ENCODE assay signal across 17 mouse cellular contexts in genomic region chr11:58193860-58194520, GRCm38 (mm10). TPM values are rescaled to one million over a fixed set of nuclear protein-coding genes. Genes with fewer than 3 reads are reported as not detected.
A peak's percentile ranks its signal among the peaks of the same experiment; 100 is the strongest.
DNase-seq lines count a peak whose midpoint lies in the region; ATAC-seq and TF ChIP-seq lines count a peak whose summit lies in the region.
"Had no signal": no experiment of that assay in that cellular context is flagged by ENCODE, and none has a peak within 500 bp of the region (broad histone marks: within the 10 kb centered on the region; RNA-seq: fewer than 3 reads in every experiment).

No protein-coding gene starts in this region.

- no peak overlapping the region for H3K9ac ChIP-seq in heart, embryonic 12.5 days
- no peak overlapping the region for H3K9ac ChIP-seq in kidney, postnatal 0 days (ENCODE audit: low read depth, low read length)
- H3K9ac ChIP-seq: limb, embryonic 12.5 days; midbrain, embryonic 12.5 days had no signal

- H3K4me1 ChIP-seq in heart, embryonic 12.5 days (replicated peaks): peaks cover 20% of the 10 kb centered on the region
- peaks cover 11% of the 10 kb centered on the region; the same call in 1 of the 2 replicates for H3K4me1 ChIP-seq in kidney, postnatal 0 days (replicated peaks; ENCODE audit: insufficient read depth, low read length)
- H3K4me1 ChIP-seq: limb, embryonic 12.5 days had no signal

- H3K4me2 ChIP-seq in heart, embryonic 12.5 days: peak overlapping the region; percentile 11
- H3K4me2 ChIP-seq in kidney, postnatal 0 days (ENCODE audit: low read length): no peak overlapping the region
- H3K4me2 ChIP-seq: limb, embryonic 12.5 days; midbrain, embryonic 12.5 days had no signal

- H3K36me3 ChIP-seq in heart, embryonic 12.5 days: no peaks in the 10 kb centered on the region
- no peaks in the 10 kb centered on the region for H3K36me3 ChIP-seq in kidney, postnatal 0 days (ENCODE audit: insufficient read depth, low read length)
- H3K36me3 ChIP-seq: limb, embryonic 12.5 days; midbrain, embryonic 12.5 days had no signal

- TF ChIP-seq CTCF in kidney, postnatal 0 days (IDR thresholded peaks at IDR 0.05; ENCODE audit: low read depth): no peak

- H3K4me3 ChIP-seq in heart, embryonic 12.5 days: no peak overlapping the region
- no peak overlapping the region for H3K4me3 ChIP-seq in kidney, postnatal 0 days (replicated peaks; ENCODE audit: low read depth, low read length)
- H3K4me3 ChIP-seq: layer of hippocampus, adult 2 months; limb, embryonic 12.5 days; midbrain, embryonic 12.5 days had no signal

- peak overlapping the region; percentile 76 for H3K27ac ChIP-seq in heart, embryonic 12.5 days (ENCODE audit: poor library complexity, severe bottlenecking)
- H3K27ac ChIP-seq in kidney, postnatal 0 days: peak overlapping the region; percentile 26; the same call in 1 of the 2 replicates
- H3K27ac ChIP-seq: layer of hippocampus, adult 2 months; limb, embryonic 12.5 days; midbrain, embryonic 12.5 days had no signal

- WGBS in heart, embryonic 12.5 days: 37% methylated on average over 4 of the region's 4 CpGs
- 45% methylated on average over 4 of the region's 4 CpGs for WGBS in kidney, postnatal 0 days

- ATAC-seq in heart, embryonic 12.5 days (ENCODE audit: insufficient number of reproducible peaks, low FRiP score): no peak
- peak; percentile 63; the same call in 1 of the 2 replicates for ATAC-seq in kidney, postnatal 0 days (replicated peaks; ENCODE audit: low FRiP score, low read depth)
- peak; percentile 2 for ATAC-seq in CD4-positive, CD25-positive, alpha-beta regulatory T cell, adult 4 months
- no peak for ATAC-seq in erythroid progenitor cell, adult 5-6 weeks (replicated peaks; ENCODE audit: low FRiP score, poor library complexity, severe bottlenecking)
- ATAC-seq: forebrain, embryonic 14.5 days had no signal

- H3K27me3 ChIP-seq in heart, embryonic 12.5 days (replicated peaks): no peaks in the 10 kb centered on the region
- no peaks in the 10 kb centered on the region for H3K27me3 ChIP-seq in kidney, postnatal 0 days (ENCODE audit: insufficient read depth, low read length)
- H3K27me3 ChIP-seq: limb, embryonic 12.5 days had no signal

- no peak for DNase-seq in heart, adult 18-20 months
- no peak for DNase-seq in kidney, postnatal 0 days (ENCODE audit: low spot score)
- no peak for DNase-seq in kidney, postnatal 36 days
- DNase-seq in embryo, embryonic 10.5 days (ENCODE audit: low spot score): peak; percentile 30
- no peak for DNase-seq in adrenal gland, postnatal 14 days
- DNase-seq: adrenal gland, adult 8-10 months; B cell, adult 2 months; lung, postnatal 36 days; right cerebral cortex, postnatal 14 days; thymus, adult 2 months had no signal

- H3K9me3 ChIP-seq in heart, embryonic 12.5 days (replicated peaks): no peaks in the 10 kb centered on the region
- no peaks in the 10 kb centered on the region for H3K9me3 ChIP-seq in kidney, postnatal 0 days (replicated peaks; ENCODE audit: low read length)
- H3K9me3 ChIP-seq: limb, embryonic 12.5 days; midbrain, embryonic 12.5 days had no signal

RNA-seq across cellular contexts. Expression of gene Igtp, which starts 5.4 kb away (rescaled TPM):
- 3.7 and 3.9 TPM in 2 replicates for polyA plus RNA-seq in heart, embryonic 12.5 days (2016; fragmentation: Nextera tagmentation; extraction: Ambion mirVana)
- 10 to 100 TPM in 1 of 2 experiments, 1 to 10 TPM in 1; 9.2 to 33.3 TPM for total RNA-seq in heart, adult 18-20 months (2021)
- 7.7 and 8.0 TPM in 2 replicates for polyA plus RNA-seq in kidney, postnatal 0 days (2015; fragmentation: Nextera tagmentation; extraction: Ambion mirVana)
- 100 to 1,000 TPM; 433 to 495 TPM for polyA plus RNA-seq in CD4-positive, CD25-positive, alpha-beta regulatory T cell, adult 4 months (2017; shearing (Covaris generic))
- 16.8 and 27.4 TPM in 2 replicates for total RNA-seq in erythroid progenitor cell, adult 5-6 weeks (2015; ENCODE audit: low replicate concordance)
- total RNA-seq in erythroid progenitor cell, adult 5-6 weeks (2017; ENCODE audit: low replicate concordance): 17.1 and 20.9 TPM in 2 replicates
- 8.5 and 8.9 TPM in 2 replicates for total RNA-seq in adrenal gland, postnatal 14 days (2021)

RNA-seq across cellular contexts. Expression of gene Irgm2, which starts 5.4 kb away (rescaled TPM):
- polyA plus RNA-seq in heart, embryonic 12.5 days (2016; fragmentation: Nextera tagmentation; extraction: Ambion mirVana): 2.8 and 3.7 TPM in 2 replicates
- 10 to 100 TPM; 10.0 to 30.3 TPM for total RNA-seq in heart, adult 18-20 months (2021)
- 4.5 and 4.9 TPM in 2 replicates for polyA plus RNA-seq in kidney, postnatal 0 days (2015; fragmentation: Nextera tagmentation; extraction: Ambion mirVana)
- 10 to 100 TPM; 51.0 to 68.1 TPM for polyA plus RNA-seq in CD4-positive, CD25-positive, alpha-beta regulatory T cell, adult 4 months (2017; shearing (Covaris generic))
- 6.5 and 12.6 TPM in 2 replicates for total RNA-seq in erythroid progenitor cell, adult 5-6 weeks (2015; ENCODE audit: low replicate concordance)
- total RNA-seq in erythroid progenitor cell, adult 5-6 weeks (2017; ENCODE audit: low replicate concordance): 5.9 and 6.8 TPM in 2 replicates
- 7.1 and 9.2 TPM in 2 replicates for total RNA-seq in adrenal gland, postnatal 14 days (2021)

RNA-seq across cellular contexts. Expression of gene Mrpl22, which starts 22.5 kb away (rescaled TPM):
- 102 and 109 TPM in 2 replicates for polyA plus RNA-seq in heart, embryonic 12.5 days (2016; fragmentation: Nextera tagmentation; extraction: Ambion mirVana)
- total RNA-seq in heart, adult 18-20 months (2021): 10 to 100 TPM; 51.2 to 53.4 TPM
- 139 and 146 TPM in 2 replicates for polyA plus RNA-seq in kidney, postnatal 0 days (2015; fragmentation: Nextera tagmentation; extraction: Ambion mirVana)
- 10 to 100 TPM; 66.8 to 74.2 TPM for polyA plus RNA-seq in CD4-positive, CD25-positive, alpha-beta regulatory T cell, adult 4 months (2017; shearing (Covaris generic))
- 12.6 and 15.9 TPM in 2 replicates for total RNA-seq in erythroid progenitor cell, adult 5-6 weeks (2015; ENCODE audit: low replicate concordance)
- 10.7 and 21.6 TPM in 2 replicates for total RNA-seq in erythroid progenitor cell, adult 5-6 weeks (2017; ENCODE audit: low replicate concordance)
- 74.6 and 77.2 TPM in 2 replicates for total RNA-seq in adrenal gland, postnatal 14 days (2021)

RNA-seq across cellular contexts. Expression of gene Gemin5, which starts 25.7 kb away (rescaled TPM):
- 14.9 and 16.5 TPM in 2 replicates for polyA plus RNA-seq in heart, embryonic 12.5 days (2016; fragmentation: Nextera tagmentation; extraction: Ambion mirVana)
- total RNA-seq in heart, adult 18-20 months (2021): 10 to 100 TPM in 1 of 2 experiments, 1 to 10 TPM in 1; 8.7 to 10.0 TPM
- polyA plus RNA-seq in kidney, postnatal 0 days (2015; fragmentation: Nextera tagmentation; extraction: Ambion mirVana): 10.8 and 11.6 TPM in 2 replicates
- polyA plus RNA-seq in CD4-positive, CD25-positive, alpha-beta regulatory T cell, adult 4 months (2017; shearing (Covaris generic)): 1 to 10 TPM; 6.5 to 7.8 TPM
- 2.9 and 5.0 TPM in 2 replicates for total RNA-seq in erythroid progenitor cell, adult 5-6 weeks (2015; ENCODE audit: low replicate concordance)
- total RNA-seq in erythroid progenitor cell, adult 5-6 weeks (2017; ENCODE audit: low replicate concordance): 4.3 and 6.5 TPM in 2 replicates
- total RNA-seq in adrenal gland, postnatal 14 days (2021): 20.2 and 23.4 TPM in 2 replicates

Comparison
In these comparisons a context has a peak if more than half of its experiments do, and no peak if none do; other contexts are left out.
1. ATAC-seq: peak in kidney, postnatal 0 days (single experiment) and CD4-positive, CD25-positive, alpha-beta regulatory T cell, adult 4 months (single experiment); none in heart, embryonic 12.5 days (single experiment) and erythroid progenitor cell, adult 5-6 weeks (single experiment).